Mouse (Mus musculus) cerebellum, adult 2 months (tissue): Measurements from ENCODE around the gene Med18. TPM values are rescaled to one million over a fixed set of nuclear protein-coding genes. Genes with fewer than 3 reads are reported as not detected.

Experiments
- DNase-seq, 2 experiments: peaks; one replicate each; pipeline ENCODE4 v3.0.0; 2021
- H3K27ac ChIP-seq: fragments of 200-500 bp; 2 replicates; pipeline ENCODE4 v1.5.1; 2012; ENCODE audit warnings: low read length, control low read depth, inconsistent platforms; ENCODE audit not compliant: insufficient read depth
- H3K27me3 ChIP-seq: fragments of 200-500 bp; 2 replicates; pipeline ENCODE4 v1.6.1; 2012; ENCODE audit warnings: inconsistent platforms, mild to moderate bottlenecking, low read length, moderate library complexity; ENCODE audit not compliant: control insufficient read depth, insufficient read depth
- H3K4me1 ChIP-seq: fragments of 200-500 bp; 2 replicates; pipeline ENCODE4 v1.6.1; 2011; ENCODE audit warnings: low read length; ENCODE audit not compliant: control insufficient read depth, insufficient read depth
- H3K4me3 ChIP-seq: fragments of 200-500 bp; replicated peaks from 2 replicates; pipeline ENCODE3; 2011; ENCODE audit warnings: mild to moderate bottlenecking, low read depth, low read length, control low read depth; ENCODE audit not compliant: insufficient read depth
- CTCF ChIP-seq: fragments of 200-500 bp; IDR thresholded peaks from 2 replicates; pipeline ENCODE4 v1.5.1; 2011; ENCODE audit warnings: low read depth, mild to moderate bottlenecking, control low read depth, low read length, moderate library complexity, borderline replicate concordance; ENCODE audit not compliant: insufficient read depth
- POLR2A ChIP-seq: fragments of 200-500 bp; IDR thresholded peaks from 2 replicates; pipeline ENCODE4 v1.6.1; 2011; ENCODE audit warnings: low read length, control low read depth, borderline replicate concordance; ENCODE audit not compliant: insufficient read depth
- WGBS: fragments of 180-500 bp; shearing (Covaris S2); methylation state at CpG from one replicate; pipeline ENCODE4 v1.1.7; 2018; 5-methylcytosine and 5-hydroxymethylcytosine counted together
- polyA plus RNA-seq: library from polyadenylated mRNA; depleted of rRNA; stranded (reverse); fragments of >200 nt; gene quantifications from 2 replicates; pipeline ENCODE4 v1.2.3, GENCODE M21; 2012; rRNA removed

Med18 gene
- 5.5 and 6.3 TPM in 2 replicates for polyA plus RNA-seq

DNA sequence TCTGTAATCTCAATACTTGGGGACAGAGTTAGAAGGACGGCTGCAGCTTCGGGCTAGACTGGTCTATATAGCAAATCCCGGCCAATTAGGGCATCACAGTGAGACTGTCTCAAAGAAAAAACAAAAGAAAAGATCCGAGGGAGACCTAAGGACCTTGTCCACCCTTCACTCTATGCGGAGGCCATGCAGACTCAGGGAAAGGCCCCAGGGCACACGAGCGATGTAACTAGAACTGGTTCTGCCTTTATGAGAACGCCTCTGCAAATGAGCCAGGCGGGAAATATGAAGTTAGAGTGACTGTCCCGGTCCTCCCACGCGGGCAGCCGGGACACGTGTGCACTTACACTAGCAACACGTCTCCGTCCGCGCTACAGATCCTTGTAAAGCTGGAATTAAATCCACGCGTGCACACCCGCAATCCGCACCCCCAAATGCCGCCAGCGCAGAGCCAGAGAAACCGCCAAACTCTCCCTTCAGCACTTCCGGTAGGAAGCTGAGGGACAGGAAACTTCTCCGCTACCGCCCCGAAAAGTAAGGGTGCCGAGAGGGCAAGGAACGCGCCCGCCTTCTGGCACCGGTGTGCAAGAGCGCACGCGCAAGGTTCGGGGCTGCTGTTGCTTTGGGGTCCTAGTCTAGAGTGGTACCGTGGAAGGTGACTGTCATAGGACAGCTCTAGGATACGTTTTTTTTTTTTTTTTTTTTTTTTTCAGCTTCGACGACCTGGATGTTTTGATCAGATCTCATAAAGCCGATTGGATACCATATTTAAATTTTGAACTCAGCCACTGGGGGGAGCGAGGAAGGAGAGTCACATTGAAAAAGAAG lies at the start of gene Med18:
TSS of gene Med18 (minus strand) at position 492 of the 825 bp plus-strand sequence.
- H3K27me3 ChIP-seq: no peaks in the 10 kb centered on the region
- H3K4me3 ChIP-seq: peak within 1 kb of the TSS; percentile 87
- H3K4me1 ChIP-seq: peaks cover 3% of the 10 kb centered on the region; the same call in 1 of the 2 replicates
- TF ChIP-seq CTCF (peak; percentile 46; the same call in 1 of the 2 replicates), POLR2A (peak; percentile 56; the same call in 1 of the 2 replicates)
- DNase-seq: peak; percentile 94 to 95
- under 1% methylated on average over 44 of the region's 44 CpGs for WGBS
- H3K27ac ChIP-seq: no peak within 1 kb of the TSS

DNA sequence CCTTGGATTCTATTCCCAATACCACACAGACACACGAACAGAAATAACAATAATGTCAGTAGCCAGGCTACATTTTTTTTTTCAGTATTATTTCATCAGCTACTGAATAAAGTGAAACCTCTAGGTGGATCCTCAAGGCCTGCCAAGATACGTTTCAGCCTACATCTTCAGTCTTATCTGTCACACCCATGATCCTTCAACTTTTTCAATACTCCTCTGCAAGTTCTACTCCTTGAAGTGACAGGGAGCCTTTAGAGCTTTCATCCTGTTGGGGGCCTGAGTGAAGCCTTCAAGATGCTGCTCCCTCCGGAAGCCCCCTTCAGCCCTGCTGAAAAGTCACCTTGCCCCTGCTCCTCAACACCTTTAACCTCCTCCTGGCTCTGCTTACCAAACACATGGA lies 48.4 kb upstream of the Med18 start:
- TF ChIP-seq CTCF (no peak), POLR2A (no peak)
- Histone ChIP-seq H3K27me3 (no peaks in the 10 kb centered on the region), H3K4me3 (no peak overlapping the region), H3K27ac (no peak overlapping the region), H3K4me1 (no peaks in the 10 kb centered on the region)
- no peak for DNase-seq
- 79% methylated on average over 3 of the region's 3 CpGs for WGBS

DNA sequence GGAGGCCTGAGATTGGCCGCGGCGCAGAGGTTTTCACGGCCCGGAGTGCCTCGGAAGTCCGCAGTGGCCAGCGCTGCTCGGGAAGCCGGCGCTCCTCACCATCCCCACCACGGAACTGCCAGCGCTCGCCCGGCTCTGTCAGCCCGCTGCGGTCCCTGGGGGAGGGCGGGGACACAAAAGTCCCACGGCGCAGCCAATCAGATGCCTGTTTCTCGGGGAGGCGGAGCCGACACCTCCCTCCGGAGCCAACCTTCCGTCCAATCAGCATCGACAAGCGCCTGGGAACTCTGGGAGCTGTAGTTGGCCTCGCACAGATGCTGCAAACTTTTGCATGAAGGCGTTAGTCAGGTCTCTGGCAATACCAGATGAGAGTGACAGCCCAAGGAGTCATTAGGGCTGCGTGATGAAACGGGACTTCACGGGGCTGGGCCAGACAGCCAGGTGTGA lies 46.7 kb upstream of the Med18 start, which contains the start of gene Sesn2:
TSS of gene Sesn2 (minus strand) at position 150 of the 447 bp plus-strand sequence.
- Histone ChIP-seq H3K27ac (0 out of 2 replicates have a peak within 1 kb of the TSS, but pooled peaks have one; percentile 15), H3K27me3 (no peaks in the 10 kb centered on the region), H3K4me1 (no peaks in the 10 kb centered on the region), H3K4me3 (peak within 1 kb of the TSS; percentile 83)
- 1% methylated on average over 32 of the region's 32 CpGs for WGBS
- TF ChIP-seq POLR2A (peak; percentile 88; the same call in 1 of the 2 replicates), CTCF (no peak)
- peak; percentile 96 to 98 for DNase-seq

DNA sequence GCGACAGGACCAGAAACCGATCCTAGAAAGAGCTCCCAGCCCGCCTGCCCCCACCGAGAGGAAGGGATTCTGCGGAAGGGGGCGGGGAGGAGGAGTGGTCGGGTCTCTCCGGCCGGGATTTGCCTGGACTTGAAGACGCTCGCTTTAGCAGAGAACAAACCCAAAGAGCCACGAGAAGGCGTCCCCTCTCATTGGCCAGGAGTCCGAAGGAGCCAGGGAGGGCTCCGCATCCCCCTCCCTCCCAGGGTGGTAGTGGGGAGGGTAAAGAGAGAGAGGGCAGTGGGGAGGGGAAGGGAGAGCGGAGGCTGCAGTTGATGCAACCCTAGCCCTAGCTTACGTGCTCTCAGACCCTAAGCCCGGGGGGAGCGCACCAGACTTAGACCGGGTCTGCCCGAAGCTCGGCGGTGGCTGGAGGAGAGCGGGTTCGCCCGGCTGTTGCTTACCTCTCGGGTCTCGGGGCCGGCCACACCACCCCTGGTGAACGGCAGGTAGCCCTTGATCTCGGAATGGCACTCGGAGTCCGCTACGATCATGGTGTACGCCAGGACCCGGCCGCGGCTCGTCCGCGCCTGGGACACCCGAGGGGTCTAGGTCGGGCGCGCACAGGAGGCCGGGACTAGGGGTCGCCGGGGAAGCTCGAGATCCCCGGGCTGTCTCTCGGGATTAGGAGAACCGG lies 46.0 kb upstream of the Med18 start:
- WGBS: under 1% methylated on average over 51 of the region's 52 CpGs

DNA sequence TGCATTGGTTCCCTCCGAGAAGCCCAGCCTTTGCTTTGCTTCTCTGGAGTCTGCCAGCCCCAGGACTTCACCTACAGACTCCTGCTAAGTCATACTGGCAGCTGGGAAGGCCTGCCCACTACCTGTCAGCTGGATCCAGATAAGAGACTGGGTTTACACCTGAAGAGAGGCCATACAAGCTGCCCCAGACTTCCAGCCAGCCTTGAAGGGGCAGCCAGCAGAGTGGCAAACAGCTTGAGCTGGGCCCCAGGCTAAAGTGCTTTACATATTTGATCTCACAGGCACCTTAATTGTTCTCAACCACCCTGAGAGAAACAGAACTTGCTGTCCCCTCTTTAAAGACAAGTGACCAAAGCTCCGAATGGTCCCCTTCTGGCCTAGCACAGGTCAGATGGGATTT lies 43.5 kb upstream of the Med18 start:
- TF ChIP-seq CTCF: no peak
- Histone ChIP-seq H3K27ac (no peak overlapping the region), H3K4me3 (no peak overlapping the region), H3K4me1 (no peaks in the 10 kb centered on the region), H3K27me3 (no peaks in the 10 kb centered on the region)
- 67% methylated on average over 2 of the region's 2 CpGs for WGBS
- DNase-seq: no peak

More for the DNA sequence above, 46.0 kb upstream of the Med18 start:
- Histone ChIP-seq H3K4me3 (peak overlapping the region; percentile 83), H3K4me1 (no peaks in the 10 kb centered on the region), H3K27me3 (no peaks in the 10 kb centered on the region), H3K27ac (0 out of 2 replicates have a peak overlapping the region, but pooled peaks have one; percentile 15)
- DNase-seq: peak in 1 of 2 experiments; percentile 58
- TF ChIP-seq CTCF (no peak), POLR2A (no peak)

DNA sequence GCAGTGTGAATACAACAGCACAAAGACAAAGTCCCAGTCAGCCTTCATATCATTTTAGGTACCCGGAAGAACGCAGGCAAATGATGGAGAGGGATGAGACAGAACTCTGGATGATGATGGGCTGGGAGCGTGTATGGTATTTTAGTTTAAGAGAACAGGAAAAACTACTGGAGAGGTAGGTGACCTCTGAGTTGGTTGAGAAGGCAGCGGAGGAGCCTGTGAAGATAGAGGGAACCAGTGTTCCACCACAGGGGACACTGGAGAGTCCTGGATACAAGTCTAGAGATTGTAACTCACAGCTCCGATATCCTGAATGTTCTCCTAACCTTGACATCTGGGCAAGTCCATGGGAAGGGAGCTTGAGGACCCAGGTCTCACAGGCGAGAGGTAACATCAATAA lies 42.5 kb upstream of the Med18 start:
- Histone ChIP-seq H3K4me1 (no peaks in the 10 kb centered on the region), H3K27ac (no peak overlapping the region), H3K4me3 (no peak overlapping the region), H3K27me3 (no peaks in the 10 kb centered on the region)
- TF ChIP-seq POLR2A (no peak), CTCF (no peak)
- 85% methylated on average over 6 of the region's 6 CpGs for WGBS
- no peak for DNase-seq

DNA sequence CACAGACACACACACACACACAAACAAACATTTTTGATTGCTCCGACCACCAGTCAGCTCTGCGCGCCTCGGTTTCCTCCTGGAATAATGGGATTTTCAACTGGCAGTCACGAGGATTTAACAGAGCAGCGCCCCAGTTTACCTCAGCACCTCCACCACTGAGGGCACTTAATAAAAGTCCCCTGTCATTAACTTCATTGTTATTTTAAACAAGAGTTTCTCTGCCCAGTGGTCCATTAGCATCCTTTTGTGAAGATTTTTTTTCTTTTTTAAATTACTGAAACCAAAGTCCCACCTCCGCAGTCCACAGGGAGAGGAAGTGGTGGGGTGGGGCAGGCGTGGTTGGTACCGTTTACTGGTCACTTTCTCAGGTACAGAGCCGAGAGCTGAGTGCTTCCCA lies 42.1 kb upstream of the Med18 start:
- Histone ChIP-seq H3K27me3 (no peaks in the 10 kb centered on the region), H3K27ac (no peak overlapping the region), H3K4me1 (no peaks in the 10 kb centered on the region), H3K4me3 (no peak overlapping the region)
- DNase-seq: no peak
- TF ChIP-seq POLR2A: no peak
- no peak for TF ChIP-seq CTCF
- WGBS: 71% methylated on average over 10 of the region's 10 CpGs
